Mouse (Mus musculus): ENCODE results near the gene Nhp2. TPM values are rescaled to one million over a fixed set of nuclear protein-coding genes. Genes with fewer than 3 reads are reported as not detected.
"Not testable (repeated sequence)": the region's sequence is repeated elsewhere in the genome, so short reads cannot be mapped to it uniquely, and the experiment has no call there.

Gene Nhp2
- polyA plus RNA-seq, 1 experiment: 78.5 TPM

GRCm38 (mm10) chr11:51632130-51632753 is 12.7 kb downstream of the Nhp2 start:
- Histone ChIP-seq H3K4me3 (ENCODE audit: insufficient read depth, low read length) (no peak overlapping the region), H3K27ac (ENCODE audit: insufficient read depth, low read length) (no peak overlapping the region), H3K4me1 (ENCODE audit: control insufficient read depth, insufficient read depth, low read length) (peaks cover 14% of the 10 kb centered on the region)
- no peak for TF ChIP-seq CTCF (IDR thresholded peaks at IDR 0.05; ENCODE audit: extremely low read depth, insufficient read depth, low read length)
- TF ChIP-seq POLR2A (IDR thresholded peaks at IDR 0.05; ENCODE audit: extremely low read depth, insufficient read depth, low read length): no peak

GRCm38 (mm10) chr11:51633200-51633599 is 13.7 kb downstream of the Nhp2 start:
- not testable (repeated sequence) for H3K4me3 ChIP-seq (ENCODE audit: insufficient read depth, low read length); H3K27ac ChIP-seq (ENCODE audit: insufficient read depth, low read length)
- H3K4me1 ChIP-seq (ENCODE audit: control insufficient read depth, insufficient read depth, low read length): peaks cover 12% of the 10 kb centered on the region

GRCm38 (mm10) chr11:51633721-51634120 is 14.2 kb downstream of the Nhp2 start:
- Histone ChIP-seq H3K27ac (ENCODE audit: insufficient read depth, low read length) (no peak overlapping the region), H3K4me3 (ENCODE audit: insufficient read depth, low read length) (no peak overlapping the region), H3K4me1 (ENCODE audit: control insufficient read depth, insufficient read depth, low read length) (peaks cover 12% of the 10 kb centered on the region)
- TF ChIP-seq POLR2A (IDR thresholded peaks at IDR 0.05; ENCODE audit: extremely low read depth, insufficient read depth, low read length) (no peak), CTCF (IDR thresholded peaks at IDR 0.05; ENCODE audit: extremely low read depth, insufficient read depth, low read length) (no peak)

- peak overlapping the region; percentile 68 for H3K27ac ChIP-seq (ENCODE audit: insufficient read depth, low read length)
- peak overlapping the region; percentile 72 for H3K4me3 ChIP-seq (ENCODE audit: insufficient read depth, low read length)
- peaks cover 9% of the 10 kb centered on the region for H3K4me1 ChIP-seq (ENCODE audit: control insufficient read depth, insufficient read depth, low read length)
- no peak for TF ChIP-seq CTCF (IDR thresholded peaks at IDR 0.05; ENCODE audit: extremely low read depth, insufficient read depth, low read length)
- no peak for TF ChIP-seq POLR2A (IDR thresholded peaks at IDR 0.05; ENCODE audit: extremely low read depth, insufficient read depth, low read length)
These were observed 15.6 kb downstream of the Nhp2 start for GRCm38 (mm10) chr11:51635127-51635524.

GRCm38 (mm10) chr11:51635525-51636322 is 16.2 kb downstream of the Nhp2 start, which contains the start of gene Rmnd5b:
Gene Rmnd5b, minus strand, starts transcription at chr11:51635896.
- Histone ChIP-seq H3K4me3 (ENCODE audit: insufficient read depth, low read length) (peak within 1 kb of the TSS; percentile 72), H3K4me1 (ENCODE audit: control insufficient read depth, insufficient read depth, low read length) (peaks cover 7% of the 10 kb centered on the region), H3K27ac (ENCODE audit: insufficient read depth, low read length) (peak within 1 kb of the TSS; percentile 68)
- TF ChIP-seq POLR2A (IDR thresholded peaks at IDR 0.05; ENCODE audit: extremely low read depth, insufficient read depth, low read length): peak; percentile 87
- TF ChIP-seq CTCF (IDR thresholded peaks at IDR 0.05; ENCODE audit: extremely low read depth, insufficient read depth, low read length): no peak

- H3K4me1 ChIP-seq (ENCODE audit: control insufficient read depth, insufficient read depth, low read length): peaks cover 3% of the 10 kb centered on the region; the same call in 1 of the 2 replicates
- H3K4me3 ChIP-seq (ENCODE audit: insufficient read depth, low read length): peak overlapping the region; percentile 72
- H3K27ac ChIP-seq (ENCODE audit: insufficient read depth, low read length): peak overlapping the region; percentile 68
- no peak for TF ChIP-seq POLR2A (IDR thresholded peaks at IDR 0.05; ENCODE audit: extremely low read depth, insufficient read depth, low read length)
- peak; percentile 59 for TF ChIP-seq CTCF (IDR thresholded peaks at IDR 0.05; ENCODE audit: extremely low read depth, insufficient read depth, low read length)
These were observed 16.8 kb downstream of the Nhp2 start for GRCm38 (mm10) chr11:51636323-51636684.

GRCm38 (mm10) chr11:51637971-51638414 is 18.5 kb downstream of the Nhp2 start:
- H3K4me1 ChIP-seq (ENCODE audit: control insufficient read depth, insufficient read depth, low read length): 0 out of 2 replicates have a peak, but pooled peaks cover 1% of the 10 kb centered on the region
- no peak overlapping the region for H3K4me3 ChIP-seq (ENCODE audit: insufficient read depth, low read length)
- H3K27ac ChIP-seq (ENCODE audit: insufficient read depth, low read length): peak overlapping the region; percentile 32; the same call in 1 of the 2 replicates
- no peak for TF ChIP-seq CTCF (IDR thresholded peaks at IDR 0.05; ENCODE audit: extremely low read depth, insufficient read depth, low read length)
- no peak for TF ChIP-seq POLR2A (IDR thresholded peaks at IDR 0.05; ENCODE audit: extremely low read depth, insufficient read depth, low read length)

- no peak overlapping the region for H3K4me3 ChIP-seq (ENCODE audit: insufficient read depth, low read length)
- H3K27ac ChIP-seq (ENCODE audit: insufficient read depth, low read length): no peak overlapping the region
- TF ChIP-seq POLR2A (IDR thresholded peaks at IDR 0.05; ENCODE audit: extremely low read depth, insufficient read depth, low read length) (no peak), CTCF (IDR thresholded peaks at IDR 0.05; ENCODE audit: extremely low read depth, insufficient read depth, low read length) (no peak)
- H3K4me1 ChIP-seq (ENCODE audit: control insufficient read depth, insufficient read depth, low read length): 0 out of 2 replicates have a peak, but pooled peaks cover 1% of the 10 kb centered on the region
These were observed 19.0 kb downstream of the Nhp2 start for GRCm38 (mm10) chr11:51638497-51638896.

GRCm38 (mm10) chr11:51640748-51641147 is 21.2 kb downstream of the Nhp2 start:
- no peak overlapping the region for H3K27ac ChIP-seq (ENCODE audit: insufficient read depth, low read length)
- no peak overlapping the region for H3K4me3 ChIP-seq (ENCODE audit: insufficient read depth, low read length)
- H3K4me1 ChIP-seq (ENCODE audit: control insufficient read depth, insufficient read depth, low read length): 0 out of 2 replicates have a peak, but pooled peaks cover 1% of the 10 kb centered on the region
- TF ChIP-seq CTCF (IDR thresholded peaks at IDR 0.05; ENCODE audit: extremely low read depth, insufficient read depth, low read length) (no peak), POLR2A (IDR thresholded peaks at IDR 0.05; ENCODE audit: extremely low read depth, insufficient read depth, low read length) (no peak)

- Histone ChIP-seq H3K27ac (ENCODE audit: insufficient read depth, low read length) (no peak overlapping the region), H3K4me3 (ENCODE audit: insufficient read depth, low read length) (no peak overlapping the region), H3K4me1 (ENCODE audit: control insufficient read depth, insufficient read depth, low read length) (peaks cover 2% of the 10 kb centered on the region; the same call in 1 of the 2 replicates)
- TF ChIP-seq POLR2A (IDR thresholded peaks at IDR 0.05; ENCODE audit: extremely low read depth, insufficient read depth, low read length) (no peak), CTCF (IDR thresholded peaks at IDR 0.05; ENCODE audit: extremely low read depth, insufficient read depth, low read length) (no peak)
These were observed 23.7 kb downstream of the Nhp2 start for GRCm38 (mm10) chr11:51643202-51643601.
